Mouse (Mus musculus) right cerebral cortex, postnatal 25 days (tissue): ENCODE measurements around the gene A930002H24Rik.
A peak's percentile ranks its signal among the peaks of the same experiment; 100 is the strongest.
"Not testable (repeated sequence)": the region's sequence is repeated elsewhere in the genome, so short reads cannot be mapped to it uniquely, and the experiment has no call there.

Experiments used
- DNase-seq: peaks from one replicate; pipeline ENCODE4 v3.0.0; 2022

Gene A930002H24Rik

GRCm38 (mm10) chr17:63863647-63864149 lies at the start of gene A930002H24Rik:
Gene A930002H24Rik (minus strand): TSS chr17:63863791.
- DNase-seq: peak; percentile 100

- DNase-seq: no peak
Observed at GRCm38 (mm10) chr17:63909297-63909696, 45.7 kb upstream of the A930002H24Rik start.

DNA sequence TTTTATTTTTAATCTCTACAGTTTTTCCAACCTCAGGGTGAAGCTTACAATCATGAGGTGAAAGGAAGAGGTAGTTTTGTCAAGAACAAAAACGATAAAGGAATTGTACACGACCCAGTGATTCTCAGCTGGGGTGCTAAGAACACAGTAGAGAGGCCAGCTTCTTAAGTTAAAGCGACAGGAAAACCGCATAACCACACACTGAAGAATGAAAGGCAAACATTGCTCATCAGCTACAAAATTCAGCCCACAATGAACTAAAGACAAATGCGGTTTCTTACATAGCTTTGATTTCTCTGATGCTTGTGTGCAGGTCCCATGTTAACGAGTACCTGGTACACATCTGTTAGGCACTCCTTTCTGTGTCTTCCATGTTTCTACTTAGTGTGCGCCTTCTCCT lies 33.5 kb upstream of the A930002H24Rik start:
- DNase-seq: no peak

DNA sequence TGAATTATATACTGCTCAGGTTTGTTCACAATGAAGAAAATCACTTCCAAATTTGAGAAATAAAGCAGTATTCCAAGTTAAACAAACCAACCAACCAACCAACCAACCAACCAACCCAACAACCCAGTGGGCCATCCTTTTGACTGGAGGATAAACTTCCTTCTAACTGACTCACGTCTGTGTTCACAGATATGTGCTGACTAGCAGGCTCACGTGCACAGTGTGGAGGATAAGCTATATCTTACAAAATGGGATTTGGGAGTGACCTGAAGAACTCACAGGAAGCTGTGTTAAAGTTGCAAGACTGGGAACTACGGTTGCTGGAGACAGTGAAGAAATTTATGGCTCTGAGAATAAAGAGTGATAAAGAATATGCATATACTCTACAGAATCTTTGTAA lies 32.2 kb upstream of the A930002H24Rik start:
- no peak for DNase-seq

GRCm38 (mm10) chr17:63890611-63891010 lies 27.0 kb upstream of the A930002H24Rik start:
- DNase-seq: no peak

GRCm38 (mm10) chr17:63886988-63887387 lies 23.4 kb upstream of the A930002H24Rik start:
- DNase-seq: no peak

- DNase-seq: no peak
Observed at GRCm38 (mm10) chr17:63880009-63880408, 16.4 kb upstream of the A930002H24Rik start.

GRCm38 (mm10) chr17:63878889-63879288 lies 15.3 kb upstream of the A930002H24Rik start:
- no peak for DNase-seq

GRCm38 (mm10) chr17:63871773-63872172 lies 8.2 kb upstream of the A930002H24Rik start:
- no peak for DNase-seq

GRCm38 (mm10) chr17:63864171-63864571 lies 580 bp upstream of the A930002H24Rik start:
- DNase-seq: no peak

- no peak for DNase-seq
Observed at GRCm38 (mm10) chr17:63863012-63863630, 470 bp downstream of the A930002H24Rik start, which contains the start of gene Fer. Gene Fer (plus strand): TSS chr17:63863062.

GRCm38 (mm10) chr17:63862399-63862798 lies 1.2 kb downstream of the A930002H24Rik start:
- no peak for DNase-seq

DNA sequence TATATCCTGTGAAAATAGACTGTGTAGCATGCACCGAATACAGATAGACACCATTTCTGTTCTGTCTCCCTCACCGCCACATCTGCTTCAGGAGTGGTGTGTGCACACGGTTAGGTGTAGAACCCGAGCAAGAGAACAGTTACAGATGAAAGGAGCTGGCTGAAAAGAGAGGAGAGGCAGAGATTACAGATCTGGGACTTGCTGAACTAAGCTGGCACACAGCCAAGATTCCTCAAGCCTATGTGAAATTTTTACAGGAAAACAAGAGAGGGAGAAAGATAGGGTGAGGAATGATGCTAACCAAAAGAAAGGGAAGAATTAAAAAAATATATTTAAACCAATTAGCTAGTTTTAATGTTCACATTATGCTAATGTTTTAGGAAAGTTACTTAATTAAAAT lies 2.6 kb downstream of the A930002H24Rik start:
- DNase-seq: no peak

- DNase-seq: no peak
Observed at GRCm38 (mm10) chr17:63857023-63857544, 6.5 kb downstream of the A930002H24Rik start.

DNA sequence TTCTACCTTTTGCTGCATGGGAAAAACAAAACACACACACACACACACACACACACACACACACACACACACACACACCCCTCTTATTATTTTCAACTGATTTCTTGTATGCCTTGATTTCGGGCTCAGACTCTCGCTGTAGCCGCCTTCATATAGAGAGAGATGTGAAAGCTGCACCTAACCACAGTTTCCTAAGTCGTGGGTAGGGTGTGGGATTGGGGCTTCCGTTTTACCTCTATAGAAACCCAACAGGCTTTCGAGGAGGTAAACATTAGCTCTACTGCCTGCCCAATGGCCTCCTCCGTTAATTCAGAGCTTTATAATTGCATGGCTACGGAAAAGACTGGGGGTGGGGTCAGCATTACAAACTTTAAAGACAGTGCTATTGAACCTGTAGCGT lies 13.6 kb downstream of the A930002H24Rik start:
- no peak for DNase-seq

GRCm38 (mm10) chr17:63849566-63849965 lies 14.0 kb downstream of the A930002H24Rik start:
- DNase-seq: peak; percentile 81

GRCm38 (mm10) chr17:63849151-63849550 lies 14.4 kb downstream of the A930002H24Rik start:
- no peak for DNase-seq

- not testable (repeated sequence) for DNase-seq
Observed at GRCm38 (mm10) chr17:63845766-63846165, 17.8 kb downstream of the A930002H24Rik start.

- no peak for DNase-seq
Observed at GRCm38 (mm10) chr17:63844936-63845335, 18.7 kb downstream of the A930002H24Rik start.

DNA sequence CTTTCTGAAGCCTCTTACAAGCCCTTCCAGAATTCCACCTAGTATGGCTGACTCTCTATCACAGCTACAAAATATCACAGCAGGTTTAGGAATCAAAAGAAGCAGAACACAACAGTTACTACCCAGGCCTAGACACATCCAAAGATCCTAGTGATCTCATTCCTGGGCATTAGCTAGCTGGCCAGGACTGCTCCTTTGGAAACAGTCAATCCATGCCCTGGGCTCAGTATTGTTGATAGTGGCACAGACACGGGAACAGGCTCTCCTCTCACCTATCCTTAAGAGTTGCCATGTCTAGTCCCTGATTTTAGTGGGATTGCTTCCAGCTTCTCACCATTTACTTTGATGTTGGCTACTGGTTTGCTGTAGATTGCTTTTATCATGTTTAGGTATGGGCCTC lies 21.4 kb downstream of the A930002H24Rik start:
- DNase-seq: no peak

GRCm38 (mm10) chr17:63839636-63840269 lies 23.8 kb downstream of the A930002H24Rik start:
- DNase-seq: no peak

GRCm38 (mm10) chr17:63838144-63838543 lies 25.4 kb downstream of the A930002H24Rik start:
- DNase-seq: no peak

DNA sequence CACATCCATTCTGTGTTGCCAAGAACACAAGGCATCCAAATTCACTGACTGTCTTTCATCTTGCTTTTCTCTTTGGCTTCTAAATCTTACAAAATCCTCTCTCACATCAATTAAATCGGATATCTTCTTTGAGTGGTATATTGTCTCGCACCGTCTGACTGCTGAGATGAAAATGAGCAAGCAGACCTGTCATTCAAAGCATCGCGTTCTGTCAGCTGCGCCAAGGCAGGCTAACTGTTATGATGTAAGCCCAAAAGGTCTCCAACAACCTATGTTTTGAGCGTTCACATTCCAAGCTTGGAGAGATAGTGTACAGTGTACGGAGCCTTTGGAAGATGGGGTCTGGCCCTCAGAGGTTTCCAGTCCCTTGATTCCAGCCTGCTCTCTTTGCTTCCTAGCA lies 26.9 kb downstream of the A930002H24Rik start:
- no peak for DNase-seq

GRCm38 (mm10) chr17:63836223-63836622 lies 27.4 kb downstream of the A930002H24Rik start:
- no peak for DNase-seq
